ENCODE assay signal across 8 mouse cellular contexts in genomic region chr7:40899376-40900265, GRCm38 (mm10). TPM values are rescaled to one million over a fixed set of nuclear protein-coding genes. Genes with fewer than 3 reads are reported as not detected.
DNase-seq lines count a peak whose midpoint lies in the region; ATAC-seq lines count a peak whose summit lies in the region.

No protein-coding gene starts in this region.

- no peaks in the 10 kb centered on the region for H3K36me3 ChIP-seq in kidney, embryonic 15.5 days
- no peaks in the 10 kb centered on the region for H3K36me3 ChIP-seq in limb, embryonic 10.5 days
- no peaks in the 10 kb centered on the region for H3K36me3 ChIP-seq in neural tube, embryonic 15.5 days

- under 1% methylated on average over 61 of the region's 61 CpGs for WGBS in kidney, embryonic 15.5 days
- under 1% methylated on average over 61 of the region's 61 CpGs for WGBS in limb, embryonic 10.5 days
- under 1% methylated on average over 61 of the region's 61 CpGs for WGBS in neural tube, embryonic 15.5 days

- H3K27me3 ChIP-seq in kidney, embryonic 15.5 days: peaks cover 81% of the 10 kb centered on the region
- H3K27me3 ChIP-seq in limb, embryonic 10.5 days (ENCODE audit: low read depth, poor library complexity, severe bottlenecking): peaks cover 90% of the 10 kb centered on the region
- peaks cover 6% of the 10 kb centered on the region for H3K27me3 ChIP-seq in neural tube, embryonic 15.5 days (replicated peaks)

- peak overlapping the region; percentile 98 for H3K4me2 ChIP-seq in kidney, embryonic 15.5 days
- peak overlapping the region; percentile 95 for H3K4me2 ChIP-seq in neural tube, embryonic 15.5 days

- no peak for DNase-seq in kidney, adult 11 months
- peak; percentile 50 for DNase-seq in embryo, embryonic 10 days (ENCODE audit: low spot score)
- DNase-seq in frontal cortex, postnatal 14 days (ENCODE audit: low spot score in 2 of 2): peak; percentile 32 to 41
- peak; percentile 75 for DNase-seq in limb, embryonic 10.5 days (ENCODE audit: low spot score)
- DNase-seq in thymus, postnatal 0 days (ENCODE audit: low spot score): no peak
- DNase-seq in thymus, postnatal 36 days: no peak

- ATAC-seq in kidney, embryonic 15.5 days (replicated peaks; ENCODE audit: low FRiP score): peak; percentile 41
- ATAC-seq in neural tube, embryonic 15.5 days (ENCODE audit: low FRiP score): peak; percentile 29

- H3K9ac ChIP-seq in kidney, embryonic 15.5 days: peak overlapping the region; percentile 53
- peak overlapping the region; percentile 80 for H3K9ac ChIP-seq in neural tube, embryonic 15.5 days (replicated peaks)

- H3K4me3 ChIP-seq in kidney, embryonic 15.5 days (replicated peaks): peak overlapping the region; percentile 62
- peak overlapping the region; percentile 63 for H3K4me3 ChIP-seq in limb, embryonic 10.5 days
- peak overlapping the region; percentile 79 for H3K4me3 ChIP-seq in neural tube, embryonic 15.5 days (replicated peaks)

- no peak overlapping the region for H3K27ac ChIP-seq in kidney, embryonic 15.5 days
- peak overlapping the region; percentile 64 for H3K27ac ChIP-seq in limb, embryonic 10.5 days
- peak overlapping the region; percentile 76 for H3K27ac ChIP-seq in neural tube, embryonic 15.5 days (replicated peaks)

- H3K4me1 ChIP-seq in kidney, embryonic 15.5 days: peaks cover 41% of the 10 kb centered on the region
- H3K4me1 ChIP-seq in limb, embryonic 10.5 days: peaks cover 29% of the 10 kb centered on the region
- peaks cover 54% of the 10 kb centered on the region for H3K4me1 ChIP-seq in neural tube, embryonic 15.5 days

- H3K9me3 ChIP-seq in kidney, embryonic 15.5 days (replicated peaks): no peaks in the 10 kb centered on the region
- no peaks in the 10 kb centered on the region for H3K9me3 ChIP-seq in limb, embryonic 10.5 days (replicated peaks)
- H3K9me3 ChIP-seq in neural tube, embryonic 15.5 days (replicated peaks): no peaks in the 10 kb centered on the region

RNA-seq across cellular contexts. Expression of gene Vstm2b, which starts 1.5 kb away (rescaled TPM):
- 5.8 and 7.8 TPM in 2 replicates for polyA plus RNA-seq in kidney, embryonic 15.5 days (2015; fragmentation: Nextera tagmentation; extraction: Ambion mirVana)
- polyA plus RNA-seq in limb, embryonic 10.5 days (2016; fragmentation: Nextera tagmentation; extraction: Ambion mirVana): 1.6 and 1.8 TPM in 2 replicates
- 27.2 and 38.3 TPM in 2 replicates for polyA plus RNA-seq in neural tube, embryonic 15.5 days (2015; fragmentation: Nextera tagmentation; extraction: Ambion mirVana)
- 0.36 and 0.48 TPM in 2 replicates for polyA plus RNA-seq in thymus, postnatal 0 days (2015; fragmentation: Nextera tagmentation; extraction: Ambion mirVana)

Comparison
In these comparisons a context has a peak if more than half of its experiments do, and no peak if none do; other contexts are left out.
1. DNase-seq: peak in embryo, embryonic 10 days (single experiment), frontal cortex, postnatal 14 days (2 of 2) and limb, embryonic 10.5 days (single experiment); none in kidney, adult 11 months (single experiment), thymus, postnatal 0 days (single experiment) and thymus, postnatal 36 days (0 of 2).
2. Peak in every context shown above with its lines, with median percentiles within 50 percentile points of each other: H3K4me3 ChIP-seq.